Mouse (Mus musculus) kidney, embryonic 16.5 days (tissue): ENCODE measurements around the gene Gabrd. TPM values are rescaled to one million over a fixed set of nuclear protein-coding genes. Genes with fewer than 3 reads are reported as not detected.

ENCODE experiments used
- ATAC-seq: fragments of 200-750 bp; cut with Nextera tagmentation; 2 replicates; pipeline ENCODE4 v1.8.0; 2017; ENCODE audit warnings: moderate TSS enrichment; ENCODE audit not compliant: low FRiP score, low TSS enrichment
- H3K27ac ChIP-seq: fragments of 300-500 bp; sonication (generic); 2 replicates; pipeline ENCODE4 v1.5.1; 2014; ENCODE audit warnings: low read length
- H3K27me3 ChIP-seq: fragments of 300-500 bp; sonication (generic); 2 replicates; pipeline ENCODE4 v1.6.1; 2014; ENCODE audit warnings: low read length, control low read depth, mixed read lengths; ENCODE audit not compliant: insufficient read depth
- H3K36me3 ChIP-seq: fragments of 300-500 bp; sonication (generic); 2 replicates; pipeline ENCODE4 v1.6.1; 2014; ENCODE audit warnings: low read length, control low read depth, mixed read lengths; ENCODE audit not compliant: insufficient read depth
- H3K4me1 ChIP-seq: fragments of 300-500 bp; sonication (generic); 2 replicates; pipeline ENCODE4 v1.6.1; 2014; ENCODE audit warnings: low read length, control low read depth, mixed read lengths; ENCODE audit not compliant: insufficient read depth
- H3K4me2 ChIP-seq: fragments of 300-500 bp; sonication (generic); replicated peaks from 2 replicates; pipeline ENCODE4 v1.6.1; 2014; ENCODE audit warnings: low read depth, low read length
- H3K4me3 ChIP-seq: fragments of 300-500 bp; sonication (generic); 2 replicates; pipeline ENCODE4 v1.5.1; 2014; ENCODE audit warnings: mild to moderate bottlenecking, low read length
- H3K9ac ChIP-seq: fragments of 300-500 bp; sonication (generic); replicated peaks from 2 replicates; pipeline ENCODE4 v1.6.1; 2014; ENCODE audit warnings: low read length
- H3K9me3 ChIP-seq: fragments of 300-500 bp; sonication (generic); 2 replicates; pipeline ENCODE4 v1.6.1; 2016; ENCODE audit warnings: low read length, control low read depth
- WGBS: fragments of 180-500 bp; shearing (Covaris S2); extraction: QIAGEN DNeasy Blood & Tissue Kit; methylation state at CpG from one replicate; pipeline ENCODE4 v1.1.7; 2014; 5-methylcytosine and 5-hydroxymethylcytosine counted together
- polyA plus RNA-seq: library from polyadenylated mRNA; unstranded; fragments of >200 nt; fragmentation: Nextera tagmentation; extraction: Ambion mirVana; gene quantifications from 2 replicates; pipeline ENCODE4 v1.2.1, GENCODE M21; 2015

Gene Gabrd
- polyA plus RNA-seq, 1 experiment from 2014 or later = 0.07 TPM

- Histone ChIP-seq H3K4me1 (peaks cover 6% of the 10 kb centered on the region; the same call in 1 of the 2 replicates), H3K27me3 (peaks cover 29% of the 10 kb centered on the region), H3K36me3 (no peaks in the 10 kb centered on the region), H3K4me2 (no peak overlapping the region), H3K27ac (no peak overlapping the region), H3K9ac (no peak overlapping the region), H3K9me3 (no peaks in the 10 kb centered on the region), H3K4me3 (no peak overlapping the region)
- no peak for ATAC-seq
- WGBS = 80% methylated on average over 5 of the region's 5 CpGs
Measured at GRCm38 (mm10) chr4:155395471-155395870, 2.4 kb downstream of the Gabrd start.

DNA sequence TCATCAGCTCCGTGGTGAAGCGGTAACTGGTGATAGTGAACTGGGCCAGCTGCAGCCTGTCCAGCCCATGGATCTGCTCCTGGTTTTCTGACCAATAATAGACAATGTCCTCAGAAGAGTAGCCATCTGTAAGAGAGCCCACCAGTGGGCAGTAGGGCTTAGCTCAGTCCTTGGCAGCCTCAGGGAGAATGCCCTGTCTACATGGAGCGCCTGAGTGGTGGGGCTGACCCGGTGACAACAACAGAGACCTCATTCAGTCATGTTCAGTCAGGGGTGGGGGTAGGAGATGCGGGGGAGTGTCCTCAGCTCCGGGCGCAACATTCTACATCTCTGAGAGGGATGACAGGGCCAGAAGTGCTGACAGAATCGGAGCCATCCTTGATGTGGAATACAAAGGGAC is 10.7 kb downstream of the Gabrd start:
- Histone ChIP-seq H3K36me3 (no peaks in the 10 kb centered on the region), H3K27me3 (peaks cover 3% of the 10 kb centered on the region; the same call in 1 of the 2 replicates), H3K9me3 (no peaks in the 10 kb centered on the region), H3K4me3 (no peak overlapping the region), H3K4me2 (no peak overlapping the region), H3K9ac (no peak overlapping the region), H3K27ac (no peak overlapping the region), H3K4me1 (no peaks in the 10 kb centered on the region)
- WGBS = 70% methylated on average over 8 of the region's 8 CpGs
- ATAC-seq = no peak

GRCm38 (mm10) chr4:155383326-155383725 is 14.6 kb downstream of the Gabrd start:
- Histone ChIP-seq H3K36me3 (no peaks in the 10 kb centered on the region), H3K9me3 (no peaks in the 10 kb centered on the region), H3K4me2 (no peak overlapping the region), H3K4me3 (no peak overlapping the region), H3K27ac (no peak overlapping the region), H3K4me1 (no peaks in the 10 kb centered on the region; the same call in 1 of the 2 replicates), H3K9ac (no peak overlapping the region), H3K27me3 (peaks cover 6% of the 10 kb centered on the region; the same call in 1 of the 2 replicates)
- no peak for ATAC-seq
- WGBS = 72% methylated on average over 4 of the region's 4 CpGs

DNA sequence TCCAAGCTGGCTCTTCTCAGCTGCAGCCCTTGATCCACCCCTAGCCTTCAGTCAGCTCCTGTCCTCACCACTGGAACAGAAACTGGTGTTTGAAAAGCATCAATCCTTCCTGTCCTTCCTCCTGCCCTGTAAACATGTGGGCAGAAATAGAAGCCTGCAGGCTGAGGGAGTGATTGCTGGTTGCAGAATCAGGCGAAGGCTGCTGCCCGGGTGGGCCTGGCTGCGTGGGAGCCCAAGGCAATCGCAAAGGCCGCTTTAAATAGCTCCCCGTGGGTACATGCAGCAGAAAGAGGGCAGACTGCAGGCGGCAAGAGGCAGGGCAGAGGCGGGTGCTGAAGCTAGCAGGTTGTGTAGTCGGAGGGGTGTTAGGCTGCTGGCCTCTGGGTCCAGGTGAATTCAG is 15.2 kb downstream of the Gabrd start:
- no peak overlapping the region for H3K4me3 ChIP-seq
- ATAC-seq = no peak
- H3K4me2 ChIP-seq = no peak overlapping the region
- 11% methylated on average over 9 of the region's 9 CpGs for WGBS
- no peaks in the 10 kb centered on the region for H3K9me3 ChIP-seq
- H3K27ac ChIP-seq = no peak overlapping the region
- H3K36me3 ChIP-seq = no peaks in the 10 kb centered on the region
- peaks cover 4% of the 10 kb centered on the region; the same call in 1 of the 2 replicates for H3K27me3 ChIP-seq
- H3K9ac ChIP-seq = no peak overlapping the region
- H3K4me1 ChIP-seq = no peaks in the 10 kb centered on the region; the same call in 1 of the 2 replicates

DNA sequence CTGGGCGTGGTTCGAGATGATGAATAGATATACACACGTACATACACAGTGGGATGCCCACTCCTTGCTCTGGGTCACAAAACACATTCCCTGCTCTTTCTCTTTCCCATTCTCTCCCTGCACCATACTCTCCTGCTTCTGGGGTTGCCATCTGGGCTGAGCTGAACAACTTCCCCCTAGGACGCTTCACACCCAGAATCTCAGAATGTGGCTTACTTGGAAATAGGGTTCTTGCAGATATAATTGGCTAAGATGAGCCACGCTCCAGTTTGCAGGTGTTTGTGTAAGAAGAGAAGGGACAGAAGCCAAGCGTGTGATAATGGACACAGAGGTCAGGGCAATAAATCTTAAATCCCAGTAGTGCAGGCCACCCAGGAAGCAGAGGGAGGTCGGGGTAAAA is 15.9 kb downstream of the Gabrd start:
- Histone ChIP-seq H3K27me3 (peaks cover 4% of the 10 kb centered on the region; the same call in 1 of the 2 replicates), H3K4me1 (no peaks in the 10 kb centered on the region; the same call in 1 of the 2 replicates), H3K27ac (no peak overlapping the region), H3K9me3 (no peaks in the 10 kb centered on the region), H3K4me3 (no peak overlapping the region), H3K36me3 (no peaks in the 10 kb centered on the region), H3K9ac (no peak overlapping the region), H3K4me2 (no peak overlapping the region)
- ATAC-seq = no peak
- WGBS = 28% methylated on average over 7 of the region's 7 CpGs

DNA sequence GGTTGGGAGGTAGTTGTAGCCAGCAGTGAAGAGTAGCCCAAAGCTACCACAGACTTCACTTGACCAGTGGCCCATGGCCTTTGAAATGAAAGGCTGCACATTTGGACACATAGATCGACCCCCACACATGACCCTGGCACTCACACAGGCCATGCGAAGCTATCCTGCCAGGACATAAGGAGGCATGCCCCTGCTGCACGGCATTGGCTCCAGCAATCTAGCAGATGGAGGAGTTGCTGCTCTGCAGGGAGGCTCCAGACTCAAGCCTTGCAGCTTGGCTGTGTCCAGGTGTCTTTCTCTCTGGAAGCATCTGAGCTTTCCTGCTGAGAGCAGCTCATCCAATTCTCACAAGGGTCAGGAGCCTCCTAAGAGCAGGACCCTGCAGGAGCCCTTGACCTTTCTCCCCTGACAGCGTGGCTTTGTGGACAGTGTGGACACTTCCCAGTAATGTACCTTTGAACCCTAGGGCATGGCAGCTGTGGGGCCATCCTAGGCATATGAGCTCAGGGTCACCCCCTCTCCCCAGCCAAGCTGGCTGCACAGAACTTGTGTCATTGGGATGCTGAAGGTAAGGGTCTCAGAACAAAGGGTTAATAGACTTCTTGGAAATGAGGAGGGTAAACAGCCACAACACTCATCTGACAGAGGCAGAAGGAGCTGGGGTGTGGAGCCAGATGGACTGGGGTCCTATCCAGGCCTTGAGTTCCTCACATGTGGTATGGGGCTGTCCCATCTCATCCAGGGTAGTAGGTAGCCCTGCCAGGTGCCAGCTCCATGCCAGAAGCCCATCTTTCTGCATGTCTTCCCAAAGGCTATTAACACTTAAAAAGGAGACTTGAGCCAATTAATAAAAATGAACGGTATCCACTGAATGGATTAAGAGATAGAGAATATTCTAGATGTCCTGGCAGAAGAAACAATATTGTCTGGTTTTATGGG is 25.8 kb downstream of the Gabrd start:
- WGBS = 66% methylated on average over 5 of the region's 5 CpGs
- no peak overlapping the region for H3K4me2 ChIP-seq
- 0 out of 2 replicates have a peak, but pooled peaks cover under 1% of the 10 kb centered on the region for H3K4me1 ChIP-seq
- H3K4me3 ChIP-seq = no peak overlapping the region
- no peak for ATAC-seq
- no peak overlapping the region for H3K9ac ChIP-seq
- H3K27me3 ChIP-seq = no peaks in the 10 kb centered on the region
- H3K36me3 ChIP-seq = no peaks in the 10 kb centered on the region
- H3K9me3 ChIP-seq = no peaks in the 10 kb centered on the region
- no peak overlapping the region for H3K27ac ChIP-seq

- H3K27ac ChIP-seq = no peak overlapping the region
- H3K4me3 ChIP-seq = no peak overlapping the region
- H3K27me3 ChIP-seq = no peaks in the 10 kb centered on the region
- ATAC-seq = 0 out of 2 replicates have a peak, but pooled peaks have one; percentile 55
- H3K4me1 ChIP-seq = 0 out of 2 replicates have a peak, but pooled peaks cover 7% of the 10 kb centered on the region
- no peaks in the 10 kb centered on the region for H3K9me3 ChIP-seq
- no peak overlapping the region for H3K4me2 ChIP-seq
- 88% methylated on average over 15 of the region's 15 CpGs for WGBS
- H3K9ac ChIP-seq = no peak overlapping the region
- no peaks in the 10 kb centered on the region for H3K36me3 ChIP-seq
Measured at GRCm38 (mm10) chr4:155370737-155371715, 26.9 kb downstream of the Gabrd start.

GRCm38 (mm10) chr4:155368684-155369083 is 29.2 kb downstream of the Gabrd start:
- Histone ChIP-seq H3K9me3 (no peaks in the 10 kb centered on the region), H3K9ac (no peak overlapping the region), H3K36me3 (no peaks in the 10 kb centered on the region), H3K27me3 (peaks cover 8% of the 10 kb centered on the region; the same call in 1 of the 2 replicates), H3K27ac (no peak overlapping the region), H3K4me3 (no peak overlapping the region), H3K4me2 (no peak overlapping the region), H3K4me1 (0 out of 2 replicates have a peak, but pooled peaks cover 7% of the 10 kb centered on the region)
- ATAC-seq = no peak
- 36% methylated on average over 12 of the region's 12 CpGs for WGBS

DNA sequence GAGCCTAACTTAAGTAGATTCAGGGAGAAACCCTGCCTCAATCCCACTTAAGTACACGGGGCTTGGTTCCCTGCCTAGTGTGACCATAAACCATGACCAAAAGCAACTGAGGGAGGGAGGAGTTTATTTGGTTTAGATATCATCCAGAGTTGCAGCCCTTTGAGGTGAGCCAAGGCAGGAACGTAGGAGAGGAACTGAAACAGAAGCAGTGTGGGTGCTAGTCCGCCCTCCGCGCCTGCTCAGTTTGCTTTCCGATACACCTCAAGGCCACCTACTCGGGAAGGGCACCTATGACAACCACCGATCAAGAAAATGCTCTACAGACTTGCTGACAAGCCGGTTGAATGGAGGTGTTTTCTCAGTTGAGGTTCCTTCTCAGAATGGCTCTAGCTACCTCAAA is 30.2 kb downstream of the Gabrd start:
- Histone ChIP-seq H3K36me3 (no peaks in the 10 kb centered on the region), H3K27ac (no peak overlapping the region), H3K9ac (no peak overlapping the region), H3K4me2 (no peak overlapping the region), H3K4me1 (0 out of 2 replicates have a peak, but pooled peaks cover 7% of the 10 kb centered on the region), H3K4me3 (no peak overlapping the region), H3K9me3 (no peaks in the 10 kb centered on the region), H3K27me3 (peaks cover 17% of the 10 kb centered on the region)
- ATAC-seq = no peak
- 77% methylated on average over 9 of the region's 9 CpGs for WGBS
